Mouse (Mus musculus): Measurements from ENCODE around the gene Slc22a1. TPM values are rescaled to one million over a fixed set of nuclear protein-coding genes. Genes with fewer than 3 reads are reported as not detected.

The Slc22a1 gene
- total and polyA plus RNA-seq, 3 experiments: 0.03 TPM; not detected in 2

DNA sequence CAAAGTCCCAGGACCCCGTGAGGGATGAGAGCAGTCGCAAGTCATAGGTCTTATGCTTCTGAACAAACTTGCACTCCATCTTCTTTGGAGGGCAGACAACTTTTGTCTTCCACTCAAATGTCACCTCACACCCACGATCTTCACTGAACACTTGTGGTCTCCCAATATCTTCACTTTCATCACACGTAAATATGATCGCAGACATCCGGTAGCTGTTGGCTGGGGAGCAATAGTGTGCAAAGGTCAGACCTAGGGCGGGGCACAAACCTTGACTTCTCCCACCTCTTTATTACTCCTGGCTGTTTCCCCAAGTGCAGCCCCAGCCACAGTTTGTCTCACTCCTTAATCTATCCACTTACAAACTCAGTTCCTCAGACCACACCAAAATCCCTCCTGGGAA is 16.3 kb upstream of the Slc22a1 start:
- DNase-seq (ENCODE audit: low spot score) (no peak), ATAC-seq (ENCODE audit: extremely low read depth, insufficient number of reproducible peaks, low FRiP score, poor library complexity, severe bottlenecking) (no peak)
- Histone ChIP-seq H3K27me3 (ENCODE audit: insufficient read depth, low read length) (peaks cover 71% of the 10 kb centered on the region), H3K9me3 (replicated peaks) (no peaks in the 10 kb centered on the region), H3K4me3 (ENCODE audit: low read depth, low read length) (no peak overlapping the region), H3K4me1 (ENCODE audit: insufficient read depth, low read depth, low read length) (peaks cover 20% of the 10 kb centered on the region), H3K36me3 (replicated peaks) (peaks cover 96% of the 10 kb centered on the region)
- TF ChIP-seq GATA2 (IDR thresholded peaks at IDR 0.05; ENCODE audit: borderline replicate concordance, low read depth, low read length): no peak
- TF ChIP-seq GATA1 (IDR thresholded peaks at IDR 0.05; ENCODE audit: borderline replicate concordance, low read length): no peak
- TF ChIP-seq TAL1 (conservative IDR thresholded peaks at IDR 0.05; ENCODE audit: low read depth, low read length): no peak
- TF ChIP-seq CTCF (IDR thresholded peaks at IDR 0.05; ENCODE audit: low read depth, low read length): no peak
- TF ChIP-seq POLR2AphosphoS5 (IDR thresholded peaks at IDR 0.05; ENCODE audit: insufficient replicate concordance, low read depth, low read length): no peak

DNA sequence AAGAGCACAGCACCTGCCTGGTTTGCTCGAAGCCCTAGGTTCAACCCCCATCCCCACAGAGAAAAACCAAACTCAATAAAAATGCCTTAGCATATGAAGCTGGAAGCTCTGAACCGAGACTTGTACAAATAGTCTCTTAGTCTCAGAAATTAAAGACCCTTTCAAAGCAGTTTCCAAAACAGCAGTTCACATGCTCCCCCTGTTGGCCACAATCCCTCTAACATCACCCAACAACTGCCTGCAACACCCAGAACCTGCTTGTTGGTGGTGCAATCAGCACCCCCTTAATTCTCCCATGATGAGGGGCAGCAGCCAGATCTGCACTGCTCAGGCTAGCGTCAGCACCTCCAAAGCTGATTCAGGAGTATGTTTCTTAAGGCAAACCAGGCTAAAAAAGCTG is 13.9 kb upstream of the Slc22a1 start:
- Histone ChIP-seq H3K4me1 (ENCODE audit: insufficient read depth, low read depth, low read length) (peaks cover 23% of the 10 kb centered on the region), H3K36me3 (replicated peaks) (peaks cover 99% of the 10 kb centered on the region), H3K4me3 (ENCODE audit: low read depth, low read length) (no peak overlapping the region), H3K9me3 (replicated peaks) (no peaks in the 10 kb centered on the region), H3K27me3 (ENCODE audit: insufficient read depth, low read length) (peaks cover 77% of the 10 kb centered on the region)
- no peak for TF ChIP-seq CTCF (IDR thresholded peaks at IDR 0.05; ENCODE audit: low read depth, low read length)
- no peak for TF ChIP-seq GATA2 (IDR thresholded peaks at IDR 0.05; ENCODE audit: borderline replicate concordance, low read depth, low read length)
- no peak for TF ChIP-seq POLR2AphosphoS5 (IDR thresholded peaks at IDR 0.05; ENCODE audit: insufficient replicate concordance, low read depth, low read length)
- TF ChIP-seq GATA1 (IDR thresholded peaks at IDR 0.05; ENCODE audit: borderline replicate concordance, low read length): no peak
- TF ChIP-seq TAL1 (conservative IDR thresholded peaks at IDR 0.05; ENCODE audit: low read depth, low read length): no peak
- DNase-seq (ENCODE audit: low spot score) (no peak), ATAC-seq (ENCODE audit: extremely low read depth, insufficient number of reproducible peaks, low FRiP score, poor library complexity, severe bottlenecking) (no peak)

DNA sequence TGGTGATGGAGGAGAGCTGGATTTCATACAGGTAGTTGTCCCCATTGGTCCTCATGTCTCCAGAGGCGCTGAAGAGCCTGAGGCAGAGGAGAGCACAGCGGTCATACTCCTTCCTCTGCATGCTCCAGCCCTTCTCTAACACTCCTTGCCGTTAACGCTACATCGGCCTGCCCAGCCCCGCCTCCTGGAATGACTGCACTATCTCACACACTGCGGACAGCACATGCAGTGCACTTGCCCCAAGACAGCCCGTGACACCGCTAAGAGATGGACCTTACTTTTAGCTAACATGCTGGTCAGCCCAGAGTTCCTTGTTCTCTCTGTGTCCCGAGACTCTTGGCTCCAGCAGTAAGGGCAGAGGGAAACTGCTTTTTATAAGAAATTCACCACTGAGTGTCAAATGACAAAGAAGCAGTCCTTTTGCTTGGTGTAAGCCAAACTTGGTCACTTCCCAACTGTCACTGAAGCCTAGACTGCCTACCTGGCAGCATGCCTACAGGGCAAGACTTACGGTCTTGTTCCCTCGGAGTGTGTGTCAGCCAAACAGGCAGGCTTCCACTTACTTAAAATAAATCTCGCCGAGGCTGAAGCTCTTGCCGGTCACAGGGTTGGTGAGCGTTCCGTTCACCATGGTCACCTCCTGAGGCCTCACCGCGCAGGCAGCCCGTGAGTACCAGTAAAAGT is 12.9 kb upstream of the Slc22a1 start:
- no peak for ATAC-seq (ENCODE audit: extremely low read depth, insufficient number of reproducible peaks, low FRiP score, poor library complexity, severe bottlenecking)
- TF ChIP-seq POLR2AphosphoS5 (IDR thresholded peaks at IDR 0.05; ENCODE audit: insufficient replicate concordance, low read depth, low read length): no peak
- peaks cover 99% of the 10 kb centered on the region for H3K36me3 ChIP-seq (replicated peaks)

DNA sequence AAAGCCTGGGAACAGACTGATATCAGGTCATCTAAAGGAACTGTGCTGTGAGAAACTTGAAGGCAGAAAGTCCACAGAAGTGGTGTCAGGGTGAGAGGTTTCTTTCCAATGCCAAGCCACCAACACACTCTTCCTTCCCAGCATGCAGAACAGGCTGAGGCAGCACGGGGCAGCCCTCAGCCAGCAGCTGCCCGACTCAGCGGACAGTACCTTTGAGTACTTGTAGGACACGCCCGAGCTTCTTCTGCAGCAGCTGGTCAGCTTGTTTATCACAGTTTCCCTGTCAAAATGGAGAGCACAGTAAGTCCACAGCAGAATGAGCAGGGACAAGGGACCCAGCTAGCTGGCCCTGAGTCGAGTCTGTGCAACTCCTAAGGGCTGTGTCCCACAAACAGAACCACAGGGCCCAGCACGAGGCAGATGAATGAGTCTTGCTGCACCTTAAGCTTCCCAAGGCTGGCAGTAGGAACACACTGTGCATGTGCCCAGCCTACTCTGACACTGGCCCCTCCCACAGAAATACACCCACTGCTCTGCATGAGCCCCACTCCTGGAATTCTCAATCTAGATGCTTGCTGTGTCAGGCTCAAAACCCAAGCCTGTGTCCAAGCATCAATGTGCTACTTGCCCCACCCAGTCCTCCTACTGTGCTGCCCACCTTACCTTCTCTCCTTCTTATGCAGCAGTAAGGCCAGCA is 9.4 kb upstream of the Slc22a1 start:
- peaks cover 60% of the 10 kb centered on the region for H3K27me3 ChIP-seq (ENCODE audit: insufficient read depth, low read length)
- TF ChIP-seq POLR2AphosphoS5 (IDR thresholded peaks at IDR 0.05; ENCODE audit: insufficient replicate concordance, low read depth, low read length) (no peak), GATA2 (IDR thresholded peaks at IDR 0.05; ENCODE audit: borderline replicate concordance, low read depth, low read length) (no peak), CTCF (IDR thresholded peaks at IDR 0.05; ENCODE audit: low read depth, low read length) (no peak), GATA1 (IDR thresholded peaks at IDR 0.05; ENCODE audit: borderline replicate concordance, low read length) (no peak), TAL1 (conservative IDR thresholded peaks at IDR 0.05; ENCODE audit: low read depth, low read length) (no peak)
- peaks cover 15% of the 10 kb centered on the region for H3K4me1 ChIP-seq (ENCODE audit: insufficient read depth, low read depth, low read length)
- H3K9me3 ChIP-seq (replicated peaks): peaks cover 3% of the 10 kb centered on the region
- ATAC-seq (ENCODE audit: extremely low read depth, insufficient number of reproducible peaks, low FRiP score, poor library complexity, severe bottlenecking) (no peak), DNase-seq (ENCODE audit: low spot score) (no peak)
- H3K36me3 ChIP-seq (replicated peaks): peaks cover 96% of the 10 kb centered on the region
- no peak overlapping the region for H3K4me3 ChIP-seq (ENCODE audit: low read depth, low read length)

More for the DNA sequence above, 12.9 kb upstream of the Slc22a1 start:
- H3K4me3 ChIP-seq (ENCODE audit: low read depth, low read length): no peak overlapping the region
- peaks cover 23% of the 10 kb centered on the region for H3K4me1 ChIP-seq (ENCODE audit: insufficient read depth, low read depth, low read length)
- peaks cover 73% of the 10 kb centered on the region for H3K27me3 ChIP-seq (ENCODE audit: insufficient read depth, low read length)
- H3K9me3 ChIP-seq (replicated peaks): no peaks in the 10 kb centered on the region
- no peak for DNase-seq (ENCODE audit: low spot score)

DNA sequence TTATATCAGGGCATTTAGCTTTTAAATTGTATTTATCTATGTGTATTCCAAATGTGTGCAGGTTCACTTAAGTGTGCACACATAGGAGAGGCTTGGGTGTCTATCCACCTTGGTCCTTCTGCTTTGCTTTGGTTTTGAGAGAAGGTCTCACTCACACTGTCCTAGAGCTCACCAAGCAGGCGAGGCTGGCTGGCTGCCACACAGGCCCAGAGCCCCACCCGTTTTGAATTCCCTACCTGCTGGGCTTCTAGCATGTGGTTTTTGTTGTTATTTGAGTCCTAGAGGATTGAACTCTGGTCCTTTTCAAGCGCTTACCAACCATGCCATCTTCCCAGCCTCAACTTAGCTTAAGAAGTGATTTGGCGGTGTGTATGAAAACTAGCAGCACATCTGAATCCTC is 8.8 kb upstream of the Slc22a1 start:
- no peak for DNase-seq (ENCODE audit: low spot score)
- TF ChIP-seq POLR2AphosphoS5 (IDR thresholded peaks at IDR 0.05; ENCODE audit: insufficient replicate concordance, low read depth, low read length): no peak
- no peak for TF ChIP-seq CTCF (IDR thresholded peaks at IDR 0.05; ENCODE audit: low read depth, low read length)
- TF ChIP-seq GATA2 (IDR thresholded peaks at IDR 0.05; ENCODE audit: borderline replicate concordance, low read depth, low read length): no peak
- no peak for TF ChIP-seq GATA1 (IDR thresholded peaks at IDR 0.05; ENCODE audit: borderline replicate concordance, low read length)
- no peak for TF ChIP-seq TAL1 (conservative IDR thresholded peaks at IDR 0.05; ENCODE audit: low read depth, low read length)
- no peak for ATAC-seq (ENCODE audit: extremely low read depth, insufficient number of reproducible peaks, low FRiP score, poor library complexity, severe bottlenecking)
- Histone ChIP-seq H3K9me3 (replicated peaks) (peaks cover 9% of the 10 kb centered on the region), H3K27me3 (ENCODE audit: insufficient read depth, low read length) (peaks cover 59% of the 10 kb centered on the region), H3K36me3 (replicated peaks) (peaks cover 92% of the 10 kb centered on the region), H3K4me3 (ENCODE audit: low read depth, low read length) (no peak overlapping the region), H3K4me1 (ENCODE audit: insufficient read depth, low read depth, low read length) (peaks cover 15% of the 10 kb centered on the region)

DNA sequence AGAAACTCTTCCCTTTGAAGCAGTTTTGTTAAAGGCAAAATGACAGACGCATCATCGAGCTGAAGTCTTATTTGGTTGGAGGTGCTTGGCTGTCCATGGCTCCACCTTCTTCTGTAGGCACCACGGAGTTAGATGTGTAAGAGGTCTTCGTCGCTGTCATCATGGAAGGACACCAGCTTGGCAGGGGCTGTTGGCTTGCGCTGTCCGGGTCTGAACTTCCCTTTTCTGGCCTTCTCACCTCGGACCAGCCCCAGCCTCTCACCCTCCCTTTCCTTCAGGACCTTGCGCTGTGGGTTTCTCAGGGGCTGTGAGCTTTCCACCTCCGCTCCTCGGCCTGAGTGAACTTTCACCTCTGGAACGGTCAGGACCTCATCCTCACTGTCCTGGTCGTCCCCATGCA is 8.0 kb upstream of the Slc22a1 start:
- no peak for ATAC-seq (ENCODE audit: extremely low read depth, insufficient number of reproducible peaks, low FRiP score, poor library complexity, severe bottlenecking)
- peaks cover 12% of the 10 kb centered on the region for H3K4me1 ChIP-seq (ENCODE audit: insufficient read depth, low read depth, low read length)
- no peak for DNase-seq (ENCODE audit: low spot score)
- H3K36me3 ChIP-seq (replicated peaks): peaks cover 83% of the 10 kb centered on the region
- peaks cover 55% of the 10 kb centered on the region for H3K27me3 ChIP-seq (ENCODE audit: insufficient read depth, low read length)
- no peak overlapping the region for H3K4me3 ChIP-seq (ENCODE audit: low read depth, low read length)
- TF ChIP-seq POLR2AphosphoS5 (IDR thresholded peaks at IDR 0.05; ENCODE audit: insufficient replicate concordance, low read depth, low read length) (no peak), GATA2 (IDR thresholded peaks at IDR 0.05; ENCODE audit: borderline replicate concordance, low read depth, low read length) (no peak), GATA1 (IDR thresholded peaks at IDR 0.05; ENCODE audit: borderline replicate concordance, low read length) (no peak), TAL1 (conservative IDR thresholded peaks at IDR 0.05; ENCODE audit: low read depth, low read length) (no peak), CTCF (IDR thresholded peaks at IDR 0.05; ENCODE audit: low read depth, low read length) (no peak)
- peaks cover 14% of the 10 kb centered on the region for H3K9me3 ChIP-seq (replicated peaks)
